Mouse (Mus musculus) testis, adult 2 months (tissue): ENCODE results near the gene Golph3. TPM values are rescaled to one million over a fixed set of nuclear protein-coding genes. Genes with fewer than 3 reads are reported as not detected.

ENCODE experiments used
- H3K27ac ChIP-seq: fragments of 200-500 bp; 2 replicates; pipeline ENCODE4 v1.5.1; 2012; ENCODE audit warnings: low read depth, low read length; ENCODE audit not compliant: control insufficient read depth, insufficient read depth
- H3K27me3 ChIP-seq: fragments of 200-500 bp; 2 replicates; pipeline ENCODE4 v1.6.1; 2012; ENCODE audit warnings: mild to moderate bottlenecking, low read length, moderate library complexity; ENCODE audit not compliant: control insufficient read depth, insufficient read depth
- H3K36me3 ChIP-seq: fragments of 200-500 bp; 2 replicates; pipeline ENCODE4 v1.6.1; 2012; ENCODE audit warnings: mild to moderate bottlenecking, low read length; ENCODE audit not compliant: control insufficient read depth, insufficient read depth
- H3K4me1 ChIP-seq: fragments of 200-500 bp; 2 replicates; pipeline ENCODE4 v1.6.1; 2012; ENCODE audit warnings: low read length; ENCODE audit not compliant: control insufficient read depth, insufficient read depth
- H3K4me3 ChIP-seq: fragments of 200-500 bp; 2 replicates; pipeline ENCODE4 v1.5.1; 2012; ENCODE audit warnings: low read depth, mild to moderate bottlenecking, low read length, moderate library complexity, mixed read lengths; ENCODE audit not compliant: control insufficient read depth
- CTCF ChIP-seq: fragments of 200-500 bp; IDR thresholded peaks from 2 replicates; pipeline ENCODE4 v1.5.1; 2012; ENCODE audit warnings: low read depth, mild to moderate bottlenecking, inconsistent platforms, low read length, moderate library complexity; ENCODE audit not compliant: control insufficient read depth, insufficient read depth, insufficient replicate concordance
- POLR2A ChIP-seq: fragments of 200-500 bp; IDR thresholded peaks from 2 replicates; pipeline ENCODE4 v1.6.1; 2012; ENCODE audit warnings: low read depth, mild to moderate bottlenecking, inconsistent platforms, low read length, moderate library complexity; ENCODE audit not compliant: control insufficient read depth
- polyA plus RNA-seq: library from polyadenylated mRNA; depleted of rRNA; stranded (reverse); fragments of >200 nt; gene quantifications from 2 replicates; pipeline ENCODE4 v1.2.3, GENCODE M21; 2012

The Golph3 gene
- polyA plus RNA-seq, 1 experiment, result 36.3 TPM

GRCm38 (mm10) chr15:12374916-12375315 lies 53.7 kb downstream of the Golph3 start:
- no peaks in the 10 kb centered on the region for H3K36me3 ChIP-seq
- H3K27ac ChIP-seq, result no peak overlapping the region
- no peaks in the 10 kb centered on the region for H3K27me3 ChIP-seq
- H3K4me1 ChIP-seq, result peaks cover 2% of the 10 kb centered on the region; the same call in 1 of the 2 replicates
- TF ChIP-seq CTCF (no peak), POLR2A (no peak)
- H3K4me3 ChIP-seq, result peak overlapping the region; percentile 44

GRCm38 (mm10) chr15:12375641-12376311 lies 54.5 kb downstream of the Golph3 start:
- no peaks in the 10 kb centered on the region for H3K27me3 ChIP-seq
- no peaks in the 10 kb centered on the region for H3K36me3 ChIP-seq
- no peak overlapping the region for H3K27ac ChIP-seq
- TF ChIP-seq POLR2A (no peak), CTCF (peak; percentile 64; the same call in 1 of the 2 replicates)
- H3K4me3 ChIP-seq, result peak overlapping the region; percentile 44
- H3K4me1 ChIP-seq, result peaks cover 2% of the 10 kb centered on the region; the same call in 1 of the 2 replicates

- no peaks in the 10 kb centered on the region for H3K27me3 ChIP-seq
- no peak overlapping the region for H3K4me3 ChIP-seq
- no peaks in the 10 kb centered on the region for H3K36me3 ChIP-seq
- TF ChIP-seq POLR2A (no peak), CTCF (no peak)
- H3K4me1 ChIP-seq, result peaks cover 2% of the 10 kb centered on the region; the same call in 1 of the 2 replicates
- no peak overlapping the region for H3K27ac ChIP-seq
Observed at GRCm38 (mm10) chr15:12376491-12377069, 55.3 kb downstream of the Golph3 start.

- Histone ChIP-seq H3K36me3 (no peaks in the 10 kb centered on the region), H3K4me1 (peaks cover 2% of the 10 kb centered on the region; the same call in 1 of the 2 replicates), H3K4me3 (no peak overlapping the region), H3K27ac (no peak overlapping the region), H3K27me3 (no peaks in the 10 kb centered on the region)
- TF ChIP-seq POLR2A (no peak), CTCF (no peak)
Observed at GRCm38 (mm10) chr15:12377800-12378199, 56.5 kb downstream of the Golph3 start.

GRCm38 (mm10) chr15:12380057-12380456 lies 58.8 kb downstream of the Golph3 start:
- TF ChIP-seq POLR2A, result no peak
- no peak for TF ChIP-seq CTCF
- H3K27ac ChIP-seq, result no peak overlapping the region
- no peaks in the 10 kb centered on the region for H3K27me3 ChIP-seq
- no peak overlapping the region for H3K4me3 ChIP-seq
- H3K36me3 ChIP-seq, result no peaks in the 10 kb centered on the region
- H3K4me1 ChIP-seq, result peaks cover 2% of the 10 kb centered on the region; the same call in 1 of the 2 replicates

DNA sequence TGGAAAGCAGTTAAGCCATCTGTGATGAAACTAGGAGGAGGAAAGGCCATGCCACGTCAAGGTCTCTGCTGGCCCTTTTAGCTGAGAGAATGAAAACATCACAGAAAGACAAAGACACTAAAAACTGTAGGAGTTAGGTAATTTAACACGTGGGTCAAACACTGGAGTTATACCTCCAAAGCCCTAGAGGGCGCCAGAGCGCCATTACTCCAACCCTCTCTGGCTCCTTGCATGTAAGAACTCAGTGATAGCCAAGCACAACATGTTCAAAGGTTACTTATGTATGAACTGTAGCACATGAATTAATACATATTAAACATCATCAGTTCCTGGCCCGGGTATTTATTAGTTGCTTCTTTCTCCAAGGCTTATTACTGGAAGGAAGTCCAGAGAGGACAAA lies 59.3 kb downstream of the Golph3 start:
- no peaks in the 10 kb centered on the region for H3K27me3 ChIP-seq
- H3K4me1 ChIP-seq, result peaks cover 2% of the 10 kb centered on the region; the same call in 1 of the 2 replicates
- H3K27ac ChIP-seq, result no peak overlapping the region
- TF ChIP-seq POLR2A (no peak), CTCF (peak; percentile 64; the same call in 1 of the 2 replicates)
- H3K4me3 ChIP-seq, result no peak overlapping the region
- H3K36me3 ChIP-seq, result no peaks in the 10 kb centered on the region

DNA sequence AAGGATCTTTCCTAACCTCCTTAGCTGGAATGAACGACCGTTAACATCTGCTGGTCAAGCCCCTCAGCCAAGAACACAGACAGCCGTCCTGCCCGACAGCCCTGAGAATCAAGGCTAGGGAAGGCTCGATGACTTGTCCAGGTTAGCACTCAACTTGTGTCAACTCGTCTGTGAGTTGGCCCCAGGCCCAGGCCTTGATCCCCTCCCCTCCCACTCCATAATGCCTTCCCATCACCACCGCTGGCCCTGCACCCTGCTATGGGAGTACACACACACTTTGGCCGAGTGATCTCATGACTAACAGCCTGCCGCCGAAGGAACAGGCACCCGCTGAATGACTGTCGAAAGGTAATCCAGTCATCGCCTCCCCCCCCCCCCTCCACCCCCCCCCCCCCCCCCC lies 63.4 kb downstream of the Golph3 start:
- H3K36me3 ChIP-seq, result no peaks in the 10 kb centered on the region
- H3K4me1 ChIP-seq, result no peaks in the 10 kb centered on the region
- H3K4me3 ChIP-seq, result no peak overlapping the region
- H3K27ac ChIP-seq, result no peak overlapping the region
- no peaks in the 10 kb centered on the region for H3K27me3 ChIP-seq
- TF ChIP-seq CTCF (no peak), POLR2A (no peak)
